Mouse (Mus musculus) heart, postnatal 10 days (tissue): ENCODE results near the gene Scaper. TPM values are rescaled to one million over a fixed set of nuclear protein-coding genes. Genes with fewer than 3 reads are reported as not detected.

Experiments
- DNase-seq, 2 experiments: peaks; one replicate each; pipeline ENCODE4 v3.0.0; 2021
- intact Hi-C: fragments of 180-260 bp; cut with DNase I; formaldehyde crosslinking; loops from one replicate; pipeline ENCODE4 v1.15.1; 2025
- total RNA-seq, 2 experiments: library from RNA; stranded (reverse); gene quantifications; 2 replicates each; pipeline ENCODE4 v1.2.3; 2021

The Scaper gene
- 10 to 100 TPM; 16.3 to 17.5 TPM for total RNA-seq

GRCm38 (mm10) chr9:55937664-55938617 is at the start of gene Scaper:
Gene Scaper (minus strand): TSS chr9:55938119.
- DNase-seq, result peak; percentile 89 to 91
- intact Hi-C loops, result no loop called here

- peak; percentile 26 to 58 for DNase-seq
- intact Hi-C loops, result no loop called here
Measured at GRCm38 (mm10) chr9:55946819-55947218, 8.9 kb upstream of the Scaper start.

DNA sequence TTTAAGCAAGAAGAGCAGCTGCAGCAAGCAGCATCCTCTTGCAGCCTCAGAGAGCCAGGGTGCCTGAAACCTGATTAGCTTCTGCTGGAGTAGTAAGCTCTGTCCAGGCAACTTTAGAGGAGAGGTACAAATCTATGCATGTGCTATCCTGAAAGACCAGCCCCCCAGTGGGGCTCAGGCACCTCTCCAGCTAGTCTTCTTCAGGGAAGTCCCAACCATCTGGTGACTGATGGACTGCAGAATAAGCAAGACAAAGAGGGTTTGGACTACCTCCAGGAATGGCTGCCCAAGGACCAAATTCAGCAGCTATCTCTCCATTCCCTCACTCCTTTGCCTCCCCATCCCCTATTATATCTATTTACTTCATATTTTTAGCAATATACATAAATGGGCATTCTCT is 3.4 kb upstream of the Scaper start:
- DNase-seq, result no peak
- intact Hi-C loops, result no loop called here

- intact Hi-C loops, result no loop called here
- DNase-seq, result no peak
Measured at GRCm38 (mm10) chr9:55938618-55938985, 683 bp upstream of the Scaper start.

DNA sequence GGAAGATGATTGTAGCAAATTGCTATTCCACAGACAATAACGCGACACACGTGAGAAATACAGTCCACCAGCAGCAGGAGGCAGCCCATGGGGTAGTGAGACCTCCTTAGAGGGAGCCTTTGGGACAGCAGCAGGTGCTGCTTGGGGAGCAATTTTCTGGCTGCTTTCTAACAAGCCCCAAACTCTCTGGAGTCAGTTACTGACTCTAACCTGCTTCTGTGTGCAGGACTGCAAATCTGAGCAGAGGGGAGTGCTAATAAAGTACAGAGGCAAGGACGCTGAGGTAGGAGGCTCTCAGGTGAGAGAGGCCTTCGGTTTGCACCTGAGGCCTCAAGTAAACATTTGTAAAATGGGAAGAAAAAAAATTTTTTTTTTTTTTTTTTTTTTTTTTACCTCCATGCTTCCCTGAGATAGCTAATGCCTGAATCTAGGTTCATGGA is 675 bp downstream of the Scaper start:
- intact Hi-C loops, result no loop called here
- DNase-seq, result peak; percentile 6 to 18

- DNase-seq, result no peak
- intact Hi-C loops, result no loop called here
Measured at GRCm38 (mm10) chr9:55932482-55932881, 5.4 kb downstream of the Scaper start.

DNA sequence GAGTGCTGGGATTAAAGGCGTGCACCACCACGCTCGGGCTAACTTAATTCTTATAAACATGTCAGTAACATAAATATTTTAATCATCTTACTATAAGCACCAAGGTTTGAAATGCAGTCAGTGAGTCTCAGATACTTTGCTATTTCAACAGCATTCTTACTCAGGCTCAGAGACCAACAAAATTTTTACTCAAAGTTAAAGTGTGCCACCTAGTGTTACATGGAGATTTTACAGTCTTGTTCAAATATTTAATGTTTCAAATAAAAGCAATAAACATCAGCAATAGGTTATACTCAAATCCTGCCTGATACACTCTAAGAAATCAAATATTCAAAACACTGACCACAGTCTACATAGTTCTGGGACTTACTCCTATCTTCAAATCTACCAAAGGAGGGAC is 19.3 kb downstream of the Scaper start:
- DNase-seq, result peak in 1 of 2 experiments; percentile 39
- intact Hi-C loops, result loop anchor here (2.0 to 5.0 kb wide), 3 partner anchors 211 to 450 kb away; partner anchors contain the start of gene Isl2

GRCm38 (mm10) chr9:55916751-55917150 is 21.2 kb downstream of the Scaper start:
- intact Hi-C loops, result loop anchor here (1.0 to 5.0 kb wide), 3 partner anchors 209 to 487 kb away; partner anchors contain the start of gene Isl2
- no peak for DNase-seq

GRCm38 (mm10) chr9:55911481-55911880 is 26.4 kb downstream of the Scaper start:
- intact Hi-C loops, result no loop called here
- DNase-seq, result no peak

GRCm38 (mm10) chr9:55902964-55903363 is 35.0 kb downstream of the Scaper start:
- intact Hi-C loops, result no loop called here
- DNase-seq, result no peak

- DNase-seq, result no peak
- intact Hi-C loops, result no loop called here
Measured at GRCm38 (mm10) chr9:55901588-55901987, 36.3 kb downstream of the Scaper start.

DNA sequence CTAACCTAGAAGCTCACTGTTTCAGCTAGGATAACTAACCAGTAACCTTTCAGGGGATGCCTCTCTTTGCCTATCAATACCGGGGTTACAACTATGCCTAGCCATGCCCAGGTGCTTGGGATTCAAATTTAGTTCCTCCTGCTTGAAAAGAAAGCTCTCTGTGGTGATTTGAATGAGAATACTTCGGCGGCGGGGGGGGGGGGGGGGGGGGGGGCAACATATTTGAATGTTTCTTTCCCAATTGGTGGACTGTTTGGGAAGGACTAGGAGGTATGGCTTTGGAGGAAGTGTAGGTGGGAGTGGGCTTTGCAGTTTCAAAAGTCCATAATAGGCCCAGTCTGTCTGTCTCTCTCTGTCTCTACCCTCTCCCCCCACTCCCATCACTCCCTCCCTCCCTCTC is 37.4 kb downstream of the Scaper start:
- no peak for DNase-seq
- intact Hi-C loops, result no loop called here

- peak; percentile 12 to 16 for DNase-seq
- intact Hi-C loops, result no loop called here
Measured at GRCm38 (mm10) chr9:55878066-55878465, 59.9 kb downstream of the Scaper start.

GRCm38 (mm10) chr9:55789442-55789841 is 148.5 kb downstream of the Scaper start:
- intact Hi-C loops, result no loop called here
- DNase-seq, result no peak

GRCm38 (mm10) chr9:55712016-55712415 is 225.9 kb downstream of the Scaper start:
- intact Hi-C loops, result no loop called here
- DNase-seq, result no peak

- DNase-seq, result no peak
- intact Hi-C loops, result no loop called here
Measured at GRCm38 (mm10) chr9:55710553-55710952, 227.4 kb downstream of the Scaper start.

- peak in 1 of 2 experiments; percentile 4 for DNase-seq
- intact Hi-C loops, result loop anchor here (5.0 kb wide), 1 partner anchor 211 kb away; no protein-coding TSS in a partner anchor
Measured at GRCm38 (mm10) chr9:55706603-55707002, 231.3 kb downstream of the Scaper start.

DNA sequence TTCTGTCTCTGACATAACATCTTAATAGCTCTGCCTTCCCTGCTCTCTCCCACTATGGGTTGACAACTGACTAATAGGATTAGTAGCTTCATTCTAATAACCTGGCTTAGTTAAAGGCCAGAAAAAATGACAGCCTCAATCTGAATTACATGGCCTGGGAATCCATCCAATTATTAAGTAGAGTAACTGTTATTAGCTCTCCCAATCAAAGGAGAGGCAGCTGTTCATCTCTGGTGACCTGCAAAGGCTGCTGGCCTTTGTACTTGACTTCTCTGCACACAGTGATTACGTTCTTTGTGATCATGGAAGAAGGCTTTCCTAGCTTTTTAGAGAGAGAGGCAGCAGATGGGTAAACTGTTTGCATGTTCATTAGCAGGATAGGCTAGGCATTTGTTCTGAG is 242.6 kb downstream of the Scaper start:
- intact Hi-C loops, result no loop called here
- no peak for DNase-seq

- DNase-seq, result no peak
- intact Hi-C loops, result no loop called here
Measured at GRCm38 (mm10) chr9:55677099-55677498, 260.8 kb downstream of the Scaper start.

GRCm38 (mm10) chr9:55646444-55646843 is 291.5 kb downstream of the Scaper start:
- intact Hi-C loops, result no loop called here

GRCm38 (mm10) chr9:55626990-55627389 is 310.9 kb downstream of the Scaper start:
- DNase-seq, result no peak

More at GRCm38 (mm10) chr9:55646444-55646843, 291.5 kb downstream of the Scaper start:
- DNase-seq, result no peak

DNA sequence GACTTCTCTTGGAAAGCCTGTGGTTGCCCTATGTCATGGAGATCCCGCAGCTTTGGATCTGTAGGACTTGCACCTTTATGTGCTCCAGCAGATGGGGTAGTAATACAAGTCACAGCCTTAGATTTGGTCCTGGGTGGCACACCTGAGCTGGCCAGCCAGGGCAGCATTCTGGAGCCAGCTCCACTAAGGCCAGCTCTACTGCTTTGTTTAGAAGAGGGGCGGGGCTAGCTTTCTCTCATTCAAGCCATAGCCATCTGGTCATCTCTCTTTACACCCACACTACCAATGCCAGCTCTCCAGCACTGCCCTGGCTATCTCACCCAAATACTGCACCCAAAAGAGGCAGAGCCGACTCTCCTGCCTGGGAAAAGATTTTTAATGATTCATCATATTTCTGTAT is 323.2 kb downstream of the Scaper start:
- intact Hi-C loops, result no loop called here
- DNase-seq, result no peak

More at GRCm38 (mm10) chr9:55626990-55627389, 310.9 kb downstream of the Scaper start:
- intact Hi-C loops, result no loop called here
